Mouse (Mus musculus): ENCODE results near the gene Fkbp11. TPM values are rescaled to one million over a fixed set of nuclear protein-coding genes. Genes with fewer than 3 reads are reported as not detected.

Fkbp11 gene
- 1 to 10 TPM; 2.5 to 3.0 TPM for total RNA-seq (2023)

GRCm38 (mm10) chr15:98727443-98728321, at the start of gene Fkbp11:
Fkbp11 (minus strand) TSS chr15:98728198.

GRCm38 (mm10) chr15:98777762-98778161, 49.8 kb upstream of the Fkbp11 start, which contains the start of gene Wnt10b:
Wnt10b (minus strand) TSS chr15:98778150.

GRCm38 (mm10) chr15:98762670-98763529, 34.9 kb upstream of the Fkbp11 start, which contains the start of gene Arf3:
Arf3 (minus strand) TSS chr15:98763214.

GRCm38 (mm10) chr15:98707766-98708372, 20.1 kb downstream of the Fkbp11 start, which contains the start of gene Ccdc65:
Ccdc65 (plus strand) TSS chr15:98708207.

GRCm38 (mm10) chr15:98676940-98677728, 50.9 kb downstream of the Fkbp11 start, which contains the start of gene Rnd1:
Rnd1 (minus strand) TSS chr15:98677461.

Other genes starting within 250 kb of the Fkbp11 start
- gene Lalba, start 245.5 kb downstream of the Fkbp11 start, total RNA-seq (2023): not detected
- not detected for gene Olfr279, start 235.8 kb downstream of the Fkbp11 start, total RNA-seq (2023)
- gene Kansl2, start 193.9 kb downstream of the Fkbp11 start, total RNA-seq (2023): 10 to 100 TPM; 28.0 to 29.7 TPM
- gene Ccnt1, start 157.3 kb downstream of the Fkbp11 start, total RNA-seq (2023): 10 to 100 TPM; 51.6 to 56.9 TPM
- gene 4930415O20Rik, start 157.2 kb downstream of the Fkbp11 start, total RNA-seq (2023): not detected
- 1 to 10 TPM; 4.7 to 4.9 TPM for gene Adcy6, start 118.1 kb downstream of the Fkbp11 start, total RNA-seq (2023)
- gene Cacnb3, start 97.4 kb downstream of the Fkbp11 start, total RNA-seq (2023): under 1 TPM; 0.31 to 0.94 TPM
- 10 to 100 TPM; 61.6 to 67.6 TPM for gene Ddx23, start 65.3 kb downstream of the Fkbp11 start, total RNA-seq (2023)
- 10 to 100 TPM; 13.5 to 16.8 TPM for gene Rnd1, start 50.7 kb downstream of the Fkbp11 start, total RNA-seq (2023)
- gene Ccdc65, start 20.0 kb downstream of the Fkbp11 start, total RNA-seq (2023): not detected
- 10 to 100 TPM; 67.4 to 74.6 TPM for gene Arf3, start 35.0 kb upstream of the Fkbp11 start, total RNA-seq (2023)
- gene Wnt10b, start 50.0 kb upstream of the Fkbp11 start, total RNA-seq (2023): not detected
- gene Wnt1, start 61.7 kb upstream of the Fkbp11 start, total RNA-seq (2023): not detected
- not detected for gene Ddn, start 81.3 kb upstream of the Fkbp11 start, total RNA-seq (2023)
- gene Prkag1, start 103.3 kb upstream of the Fkbp11 start, total RNA-seq (2023): 100 to 1,000 TPM; 108 to 110 TPM
- 100 to 1,000 TPM; 106 to 131 TPM for gene Kmt2d, start 143.0 kb upstream of the Fkbp11 start, total RNA-seq (2023)
- 1 to 10 TPM; 2.8 to 3.6 TPM for gene Rhebl1, start 166.3 kb upstream of the Fkbp11 start, total RNA-seq (2023)
- gene Dhh, start 170.3 kb upstream of the Fkbp11 start, total RNA-seq (2023): not detected
- gene Lmbr1l, start 190.0 kb upstream of the Fkbp11 start, total RNA-seq (2023): 10 to 100 TPM; 48.1 to 67.5 TPM
- gene Tuba1b, start 206.4 kb upstream of the Fkbp11 start, total RNA-seq (2023): 100 to 1,000 TPM; 348 to 367 TPM
- not detected for gene Gm49450, start 225.4 kb upstream of the Fkbp11 start, total RNA-seq (2023)
- 100 to 1,000 TPM; 100 to 104 TPM for gene Tuba1a, start 225.5 kb upstream of the Fkbp11 start, total RNA-seq (2023)